Mouse (Mus musculus) E14TG2a.4 (cell line): ENCODE data around the gene Triap1.
A peak's percentile ranks its signal among the peaks of the same experiment; 100 is the strongest.
"Not testable (repeated sequence)": the region's sequence is repeated elsewhere in the genome, so short reads cannot be mapped to it uniquely, and the experiment has no call there.

Source experiments
- H3K27me3 ChIP-seq: 2 replicates; pipeline ENCODE4 v1.6.1; 2014; ENCODE audit warnings: low read length, control low read depth; ENCODE audit not compliant: insufficient read depth
- H3K36me3 ChIP-seq: 2 replicates; pipeline ENCODE4 v1.6.1; 2014; ENCODE audit warnings: low read length, control low read depth; ENCODE audit not compliant: insufficient read depth
- H3K4me1 ChIP-seq: replicated peaks from 2 replicates; pipeline ENCODE4 v1.6.1; 2014; ENCODE audit warnings: low read depth, low read length, control low read depth
- H3K4me3 ChIP-seq: replicated peaks from 2 replicates; pipeline ENCODE4 v1.5.1; 2014; ENCODE audit warnings: mild to moderate bottlenecking, low read length
- H3K9me3 ChIP-seq: 2 replicates; pipeline ENCODE4 v1.6.1; 2014; ENCODE audit warnings: low read length, control low read depth
- CTCF ChIP-seq: conservative IDR thresholded peaks from 2 replicates; pipeline ENCODE4 v1.5.1; 2014; ENCODE audit warnings: low read length
- NANOG ChIP-seq: IDR thresholded peaks from 2 replicates; pipeline ENCODE4 v1.6.1; 2014; ENCODE audit warnings: borderline replicate concordance, low read length, mixed read lengths
- POU5F1 ChIP-seq: IDR thresholded peaks from 2 replicates; pipeline ENCODE4 v1.6.1; 2014; ENCODE audit warnings: low read length, borderline replicate concordance

Gene Triap1

GRCm38 (mm10) chr5:115340577-115341313 is at the start of gene Triap1, which contains the start of gene Gatc:
Triap1 (plus strand) TSS chr5:115341225.
Gatc (minus strand) TSS chr5:115341178.
- Histone ChIP-seq H3K9me3 (no peaks in the 10 kb centered on the region), H3K4me1 (peaks cover 50% of the 10 kb centered on the region), H3K36me3 (peaks cover 59% of the 10 kb centered on the region), H3K27me3 (no peaks in the 10 kb centered on the region), H3K4me3 (peak within 1 kb of the TSS; percentile 98)
- no peak for TF ChIP-seq CTCF

GRCm38 (mm10) chr5:115294173-115294572 is 46.9 kb upstream of the Triap1 start:
- H3K27me3 ChIP-seq, result no peaks in the 10 kb centered on the region
- peaks cover 50% of the 10 kb centered on the region for H3K4me1 ChIP-seq
- TF ChIP-seq POU5F1 (no peak), CTCF (peak; percentile 63), NANOG (no peak)
- no peak overlapping the region for H3K4me3 ChIP-seq
- H3K9me3 ChIP-seq, result no peaks in the 10 kb centered on the region
- H3K36me3 ChIP-seq, result peaks cover 98% of the 10 kb centered on the region

GRCm38 (mm10) chr5:115296347-115296746 is 44.7 kb upstream of the Triap1 start:
- H3K36me3 ChIP-seq, result peaks cover 82% of the 10 kb centered on the region
- H3K9me3 ChIP-seq, result no peaks in the 10 kb centered on the region
- H3K4me1 ChIP-seq, result peaks cover 57% of the 10 kb centered on the region
- TF ChIP-seq CTCF (no peak), NANOG (no peak), POU5F1 (no peak)
- peak overlapping the region; percentile 1; the same call in 1 of the 2 replicates for H3K4me3 ChIP-seq
- no peaks in the 10 kb centered on the region for H3K27me3 ChIP-seq

GRCm38 (mm10) chr5:115300035-115300744 is 40.8 kb upstream of the Triap1 start:
- Histone ChIP-seq H3K4me1 (peaks cover 61% of the 10 kb centered on the region), H3K9me3 (no peaks in the 10 kb centered on the region), H3K4me3 (peak overlapping the region; percentile 97), H3K36me3 (peaks cover 45% of the 10 kb centered on the region), H3K27me3 (no peaks in the 10 kb centered on the region)
- TF ChIP-seq NANOG (no peak), POU5F1 (no peak), CTCF (no peak)

GRCm38 (mm10) chr5:115300792-115301614 is 40.0 kb upstream of the Triap1 start, which contains the start of gene Dynll1:
Dynll1 (minus strand) TSS chr5:115300999.
- peaks cover 55% of the 10 kb centered on the region for H3K4me1 ChIP-seq
- no peaks in the 10 kb centered on the region for H3K9me3 ChIP-seq
- peaks cover 37% of the 10 kb centered on the region for H3K36me3 ChIP-seq
- TF ChIP-seq NANOG (no peak), CTCF (no peak), POU5F1 (no peak)
- H3K4me3 ChIP-seq, result peak within 1 kb of the TSS; percentile 97
- H3K27me3 ChIP-seq, result no peaks in the 10 kb centered on the region

- Histone ChIP-seq H3K36me3 (peaks cover 31% of the 10 kb centered on the region), H3K4me3 (peak overlapping the region; percentile 73), H3K9me3 (no peaks in the 10 kb centered on the region), H3K4me1 (peaks cover 49% of the 10 kb centered on the region), H3K27me3 (no peaks in the 10 kb centered on the region)
- TF ChIP-seq NANOG (no peak), CTCF (no peak), POU5F1 (no peak)
These were observed 39.4 kb upstream of the Triap1 start for GRCm38 (mm10) chr5:115301615-115302014.

- not testable (repeated sequence) for H3K4me3 ChIP-seq, H3K9me3 ChIP-seq, H3K27me3 ChIP-seq
- Histone ChIP-seq H3K36me3 (peaks cover 25% of the 10 kb centered on the region), H3K4me1 (peaks cover 43% of the 10 kb centered on the region)
These were observed 38.8 kb upstream of the Triap1 start for GRCm38 (mm10) chr5:115302190-115302589.

GRCm38 (mm10) chr5:115312354-115312753 is 28.7 kb upstream of the Triap1 start:
- H3K4me1 ChIP-seq, result peaks cover 73% of the 10 kb centered on the region
- peaks cover 5% of the 10 kb centered on the region; the same call in 1 of the 2 replicates for H3K36me3 ChIP-seq
- H3K9me3 ChIP-seq, result no peaks in the 10 kb centered on the region
- H3K4me3 ChIP-seq, result no peak overlapping the region; the same call in 1 of the 2 replicates
- no peak for TF ChIP-seq POU5F1
- no peak for TF ChIP-seq CTCF
- TF ChIP-seq NANOG, result no peak
- H3K27me3 ChIP-seq, result peaks cover 8% of the 10 kb centered on the region; the same call in 1 of the 2 replicates
